Mouse (Mus musculus): Measurements from ENCODE around the gene Foxred2. TPM values are rescaled to one million over a fixed set of nuclear protein-coding genes. Genes with fewer than 3 reads are reported as not detected.

The Foxred2 gene
- total RNA-seq, 2 experiments from 2014 or later, result 11.5 to 12.7 TPM

DNA sequence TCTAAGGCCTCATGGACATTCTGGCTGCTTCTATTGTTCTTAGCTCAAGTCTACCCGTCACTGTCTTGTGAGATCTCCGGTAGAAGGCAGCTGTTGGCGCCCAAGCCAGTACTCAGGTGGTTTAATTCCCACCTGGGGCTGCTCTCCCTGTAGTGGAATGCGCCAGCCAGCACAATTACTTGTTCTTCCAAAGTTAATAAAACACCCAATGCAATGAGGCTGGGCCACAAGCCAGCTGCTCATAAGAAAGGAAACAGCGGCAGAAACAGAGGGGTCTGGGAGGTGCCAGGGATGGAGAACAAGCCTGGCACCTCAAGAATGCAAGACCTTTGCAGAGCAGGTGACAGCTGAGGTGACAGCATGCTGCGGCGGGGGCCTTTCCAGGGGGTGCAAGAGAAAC, 7.5 kb downstream of the Foxred2 start:
- no peak for DNase-seq (ENCODE audit: low spot score in 2 of 2)

- DNase-seq (ENCODE audit: low spot score in 2 of 2), result no peak
Observed at GRCm38 (mm10) chr15:77945711-77946110, 10.8 kb downstream of the Foxred2 start.

- DNase-seq (ENCODE audit: low spot score in 2 of 2), result no peak
Observed at GRCm38 (mm10) chr15:77941563-77941962, 15.0 kb downstream of the Foxred2 start.

DNA sequence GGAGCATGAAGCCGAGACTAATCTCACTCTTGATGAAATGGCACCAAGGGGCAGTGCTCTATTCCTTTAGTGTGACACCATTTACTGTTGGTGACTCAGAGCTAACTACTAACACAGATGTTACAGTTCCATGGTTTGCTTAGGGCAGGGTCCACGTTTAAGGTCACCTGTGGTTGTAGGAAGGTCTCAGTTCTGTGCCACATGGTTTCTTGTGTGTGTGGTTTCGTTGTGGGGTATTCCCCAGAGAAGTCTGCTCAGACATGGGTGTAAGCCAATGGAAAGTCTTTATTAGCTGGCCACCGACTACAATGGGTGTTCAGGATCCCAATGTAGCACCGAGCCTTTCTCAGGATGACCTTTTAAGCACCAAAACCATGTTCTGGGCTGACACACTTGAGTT, 18.0 kb downstream of the Foxred2 start:
- DNase-seq (ENCODE audit: low spot score in 2 of 2), result no peak

DNA sequence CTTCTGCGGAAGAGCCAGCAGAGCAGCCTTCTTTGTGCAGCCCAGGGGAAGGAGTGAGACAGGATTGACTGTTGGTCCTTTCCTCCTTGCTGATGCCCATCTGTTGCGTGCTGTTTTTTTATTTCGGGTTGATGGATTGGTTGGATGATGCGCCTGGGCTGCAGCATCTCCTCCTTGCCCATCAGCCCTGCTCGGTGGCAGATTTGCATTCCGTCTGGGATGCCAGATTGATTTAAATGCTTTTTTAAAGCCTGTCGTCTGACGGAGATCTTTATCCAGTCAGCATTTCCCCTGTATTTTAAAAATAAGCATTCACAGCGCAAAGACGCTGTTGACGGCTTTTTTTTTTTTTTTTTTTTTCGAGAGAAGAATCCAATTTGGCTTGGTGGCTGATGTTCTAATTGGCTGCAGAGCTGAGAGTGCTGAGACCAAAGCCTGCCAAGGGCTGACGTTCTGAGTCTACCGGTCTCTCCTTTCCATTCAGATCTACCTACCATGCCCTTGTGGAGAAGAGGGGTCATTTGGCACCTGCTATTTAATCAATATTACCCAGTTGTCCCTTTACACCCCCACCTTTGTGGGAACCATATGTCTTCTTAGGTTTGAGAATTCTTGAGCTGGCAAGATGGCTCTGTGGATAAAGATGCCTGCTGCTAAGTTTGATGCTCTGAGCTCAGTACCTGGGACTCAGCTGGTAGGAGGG, 20.7 kb downstream of the Foxred2 start:
- DNase-seq (ENCODE audit: low spot score in 2 of 2), result peak; percentile 49 to 50

DNA sequence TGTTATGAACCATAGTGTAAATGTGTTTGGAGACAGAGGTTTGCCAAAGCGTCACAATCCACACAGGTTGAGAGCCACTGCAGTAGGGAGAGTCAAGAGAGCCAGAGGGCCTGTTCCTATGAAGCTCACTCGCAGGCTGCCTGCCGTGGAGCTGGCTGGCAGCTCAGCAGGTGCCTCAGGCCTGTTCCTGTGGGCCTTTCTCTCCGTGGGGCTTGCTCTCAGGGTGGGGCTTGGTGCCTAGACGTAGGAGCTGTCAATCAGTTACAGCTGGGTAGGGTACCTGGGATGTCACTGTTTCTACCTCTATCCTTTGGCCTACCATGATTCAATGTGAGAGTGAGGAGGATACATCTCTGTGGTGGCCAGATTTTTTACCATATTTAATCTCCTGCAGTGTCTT, 21.6 kb downstream of the Foxred2 start:
- no peak for DNase-seq (ENCODE audit: low spot score in 2 of 2)

- DNase-seq (ENCODE audit: low spot score in 2 of 2), result peak in 1 of 2 experiments; percentile 41
Observed at GRCm38 (mm10) chr15:77934326-77934725, 22.2 kb downstream of the Foxred2 start.

DNA sequence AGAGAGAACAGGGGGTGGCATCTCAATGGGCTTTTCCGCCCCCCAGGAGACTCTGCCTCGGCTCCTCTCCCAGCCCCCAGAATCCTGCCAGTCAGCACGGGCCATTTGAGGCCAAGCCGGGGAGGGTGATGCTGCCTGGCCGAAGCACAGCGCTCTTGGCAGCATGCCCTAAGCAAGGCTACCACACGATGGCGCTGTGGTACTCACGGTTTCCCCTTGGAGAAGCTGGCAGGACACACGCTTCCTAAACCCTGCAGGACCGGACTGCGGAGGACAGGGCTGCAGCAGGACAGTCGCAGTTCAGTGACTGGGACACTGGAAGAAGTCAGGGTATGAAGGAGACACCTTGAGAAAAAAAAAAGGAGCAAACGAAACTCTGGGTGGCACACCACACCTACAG, 22.8 kb downstream of the Foxred2 start:
- peak; percentile 100 for DNase-seq (ENCODE audit: low spot score in 2 of 2)

GRCm38 (mm10) chr15:77933222-77933621, 23.3 kb downstream of the Foxred2 start:
- DNase-seq (ENCODE audit: low spot score in 2 of 2), result no peak

DNA sequence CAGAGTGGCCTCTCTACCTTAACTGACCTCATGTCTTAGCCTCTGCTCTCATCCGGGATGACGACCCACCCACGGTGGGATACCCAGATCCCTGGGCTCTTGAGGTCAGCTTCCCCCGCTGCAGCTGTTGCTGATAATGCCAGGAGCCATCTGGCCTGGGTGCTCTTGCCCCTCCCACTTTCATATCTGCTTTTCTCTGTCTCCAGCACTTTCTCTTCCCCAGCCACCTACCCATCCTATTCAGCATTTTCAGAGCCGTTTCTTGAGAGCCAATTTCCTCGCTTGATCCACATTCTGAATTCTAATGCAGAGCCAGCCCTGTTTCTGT, 24.9 kb downstream of the Foxred2 start:
- DNase-seq (ENCODE audit: low spot score in 2 of 2), result no peak

GRCm38 (mm10) chr15:77930986-77931688, 25.4 kb downstream of the Foxred2 start:
- no peak for DNase-seq (ENCODE audit: low spot score in 2 of 2)

DNA sequence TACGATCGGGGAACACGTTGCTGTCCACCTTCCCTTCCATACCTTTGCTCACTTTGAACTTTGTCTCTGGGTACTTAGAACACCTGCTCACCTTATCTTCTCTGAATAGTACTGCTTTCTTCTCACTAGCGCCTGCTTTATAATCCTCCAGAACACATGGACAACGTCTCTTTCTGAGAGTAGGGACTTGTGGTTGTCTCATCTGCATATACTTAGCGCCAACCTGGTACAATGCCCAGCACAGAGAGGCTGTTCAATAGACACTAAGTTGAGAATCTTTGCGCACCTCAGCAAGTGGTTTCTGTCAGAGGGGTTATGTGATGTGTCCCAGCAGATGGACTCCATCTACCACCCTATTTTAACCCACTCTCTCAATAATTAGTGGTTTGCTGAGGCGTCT, 26.7 kb downstream of the Foxred2 start:
- DNase-seq (ENCODE audit: low spot score in 2 of 2), result no peak

- peak; percentile 93 to 95 for DNase-seq (ENCODE audit: low spot score in 2 of 2)
Observed at GRCm38 (mm10) chr15:77928673-77929331, 27.7 kb downstream of the Foxred2 start, which contains the start of gene Txn2. Gene Txn2, minus strand, starts transcription at chr15:77929006.

DNA sequence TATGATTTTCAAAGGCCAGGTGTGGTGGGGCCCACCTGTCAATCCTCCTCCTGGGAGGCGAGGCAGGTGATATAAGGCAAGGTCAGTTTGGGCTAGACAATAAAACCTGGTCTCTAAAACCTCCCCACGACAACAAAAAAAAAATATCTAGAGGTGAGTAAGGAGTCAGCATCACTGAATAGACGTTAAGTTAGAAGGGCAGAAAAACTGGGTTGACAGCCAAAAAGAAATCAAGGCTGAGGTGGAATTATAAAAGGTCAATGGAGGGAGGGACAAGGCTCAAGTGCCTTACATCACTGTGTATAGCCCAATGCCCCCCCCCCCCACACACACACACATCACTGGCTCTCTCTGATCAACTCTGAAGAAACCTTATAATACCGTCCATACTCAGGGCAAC, 28.4 kb downstream of the Foxred2 start:
- DNase-seq (ENCODE audit: low spot score in 2 of 2), result no peak

DNA sequence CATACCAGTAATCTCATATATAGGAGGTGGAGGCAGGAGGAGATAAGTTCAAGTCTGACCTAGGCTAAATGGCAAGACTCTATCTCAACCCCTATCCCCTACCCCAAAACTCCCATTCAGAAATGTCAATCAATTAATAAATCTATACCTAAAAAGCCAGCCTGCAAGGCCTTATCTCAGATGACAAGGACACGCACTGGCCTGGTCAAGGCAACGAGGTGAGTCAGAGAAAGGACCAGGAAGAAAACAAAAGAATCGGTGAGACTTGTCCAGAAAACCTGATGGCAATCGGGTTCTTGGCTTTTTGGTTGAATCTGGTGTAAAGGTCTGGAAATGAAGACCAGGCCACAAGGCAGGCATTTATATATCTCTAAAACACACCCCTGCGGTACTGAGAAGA, 29.6 kb downstream of the Foxred2 start:
- no peak for DNase-seq (ENCODE audit: low spot score in 2 of 2)

DNA sequence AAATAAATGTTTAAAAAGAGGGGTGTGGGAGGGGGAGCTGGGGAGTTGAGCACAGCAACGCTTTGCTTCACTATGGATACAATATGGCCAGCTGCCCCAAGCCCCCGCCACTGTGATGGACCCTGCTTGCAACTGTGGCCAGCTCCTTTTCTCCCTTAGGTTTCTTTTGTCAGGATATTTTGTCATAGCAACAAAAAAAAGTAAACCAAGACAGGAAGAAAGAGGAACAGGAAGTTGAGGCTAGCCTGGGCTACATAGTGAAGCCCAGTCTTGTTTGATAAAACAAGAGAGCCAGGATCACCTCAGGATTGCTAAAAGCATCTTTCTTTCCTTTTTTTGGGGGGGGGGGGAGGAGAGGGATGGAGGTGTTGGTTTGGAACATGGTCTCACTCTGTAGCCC, 31.3 kb downstream of the Foxred2 start:
- no peak for DNase-seq (ENCODE audit: low spot score in 2 of 2)

GRCm38 (mm10) chr15:77923267-77924035, 33.1 kb downstream of the Foxred2 start:
- no peak for DNase-seq (ENCODE audit: low spot score in 2 of 2)

DNA sequence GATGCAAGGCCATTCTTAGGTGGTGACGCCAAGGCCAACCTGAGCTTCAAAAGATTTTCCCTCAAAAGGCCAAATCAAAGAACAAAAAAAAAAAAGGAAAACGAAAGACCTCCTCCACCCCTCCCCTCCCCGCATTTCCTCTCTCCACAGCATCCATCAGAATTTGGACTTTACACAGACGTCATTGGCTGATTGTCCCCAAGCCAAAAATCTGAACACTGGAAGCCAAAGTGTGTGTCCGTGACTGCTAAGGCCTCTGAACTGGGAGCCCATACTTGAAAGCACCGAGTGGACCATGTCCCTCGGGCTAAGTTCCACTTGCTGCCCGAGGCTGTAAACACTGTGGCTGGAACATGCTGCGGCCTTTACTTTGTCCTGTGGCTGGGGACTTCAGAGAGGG, 33.8 kb downstream of the Foxred2 start:
- DNase-seq (ENCODE audit: low spot score in 2 of 2), result no peak

DNA sequence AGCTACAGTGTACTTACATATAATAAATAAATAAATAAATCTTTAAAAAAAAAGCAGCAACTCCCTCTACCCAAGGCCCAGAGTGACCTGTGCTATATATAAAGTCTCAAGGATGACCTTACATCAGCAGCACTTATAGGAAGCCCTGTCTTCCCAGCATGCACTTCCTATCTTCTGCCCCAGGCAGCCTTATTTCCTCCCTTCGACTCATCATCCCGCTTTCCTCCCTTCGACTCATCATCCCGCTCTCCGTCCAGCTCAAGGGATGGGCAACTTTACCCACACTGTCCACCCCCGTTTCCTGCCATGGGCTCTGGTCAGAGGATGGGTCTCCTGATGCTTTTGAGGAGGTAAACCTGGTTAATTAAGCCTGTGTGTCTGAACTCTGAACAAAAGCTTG, 34.9 kb downstream of the Foxred2 start:
- no peak for DNase-seq (ENCODE audit: low spot score in 2 of 2)

GRCm38 (mm10) chr15:77920511-77921462, 35.7 kb downstream of the Foxred2 start:
- DNase-seq (ENCODE audit: low spot score in 2 of 2), result no peak

DNA sequence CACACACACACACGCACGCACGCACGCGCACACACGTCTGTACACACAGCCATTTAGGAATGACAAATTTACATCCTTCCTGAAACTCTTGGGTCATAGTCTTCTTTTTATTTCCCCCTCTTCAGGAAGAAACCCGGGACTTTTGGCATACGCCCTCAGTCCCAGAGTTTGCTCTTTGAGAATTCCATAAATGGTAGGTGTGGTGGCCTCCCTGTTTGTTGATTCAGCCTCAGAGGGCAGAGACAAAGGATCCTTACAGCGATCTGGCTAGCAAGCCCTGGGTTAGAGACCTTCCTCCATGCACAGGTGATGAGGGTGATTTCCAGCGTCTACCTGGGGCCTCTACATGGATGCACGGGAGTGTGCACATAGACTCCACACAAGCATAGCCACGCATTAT, 37.1 kb downstream of the Foxred2 start:
- DNase-seq (ENCODE audit: low spot score in 2 of 2), result no peak
